Mouse (Mus musculus): Measurements from ENCODE around the gene Casp6. TPM values are rescaled to one million over a fixed set of nuclear protein-coding genes. Genes with fewer than 3 reads are reported as not detected.

Gene Casp6
- 71.4 TPM for polyA plus RNA-seq (2017; shearing (Covaris generic))

DNA sequence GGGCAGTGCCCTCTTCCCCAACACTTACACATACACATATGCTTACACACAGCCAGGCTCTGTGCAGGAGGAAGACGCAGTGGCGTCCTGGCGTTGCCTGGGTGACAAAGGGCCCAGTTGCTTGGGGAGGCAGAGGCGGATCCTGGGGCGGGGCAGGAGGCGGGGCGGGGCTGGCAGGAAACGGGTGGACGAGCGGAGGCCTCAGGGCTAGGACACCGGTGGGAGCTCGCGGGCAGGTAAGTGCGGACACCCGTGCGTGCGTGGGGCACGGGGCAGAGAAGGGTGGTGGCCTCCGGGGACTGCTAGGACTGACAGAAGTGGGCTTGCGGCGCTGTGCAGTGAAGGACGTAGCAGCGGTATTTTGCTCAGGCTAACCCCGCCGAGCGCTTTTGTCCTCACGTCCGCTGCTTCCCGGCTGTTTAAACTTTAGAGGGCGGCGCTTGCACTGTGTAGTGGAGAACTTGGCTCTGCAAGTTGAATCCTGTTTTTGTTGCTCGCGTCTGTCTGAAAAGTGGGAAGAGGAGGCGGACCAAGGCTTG lies at the start of gene Casp6:
TSS of gene Casp6 (plus strand) at position 155 of the 539 bp plus-strand sequence.

DNA sequence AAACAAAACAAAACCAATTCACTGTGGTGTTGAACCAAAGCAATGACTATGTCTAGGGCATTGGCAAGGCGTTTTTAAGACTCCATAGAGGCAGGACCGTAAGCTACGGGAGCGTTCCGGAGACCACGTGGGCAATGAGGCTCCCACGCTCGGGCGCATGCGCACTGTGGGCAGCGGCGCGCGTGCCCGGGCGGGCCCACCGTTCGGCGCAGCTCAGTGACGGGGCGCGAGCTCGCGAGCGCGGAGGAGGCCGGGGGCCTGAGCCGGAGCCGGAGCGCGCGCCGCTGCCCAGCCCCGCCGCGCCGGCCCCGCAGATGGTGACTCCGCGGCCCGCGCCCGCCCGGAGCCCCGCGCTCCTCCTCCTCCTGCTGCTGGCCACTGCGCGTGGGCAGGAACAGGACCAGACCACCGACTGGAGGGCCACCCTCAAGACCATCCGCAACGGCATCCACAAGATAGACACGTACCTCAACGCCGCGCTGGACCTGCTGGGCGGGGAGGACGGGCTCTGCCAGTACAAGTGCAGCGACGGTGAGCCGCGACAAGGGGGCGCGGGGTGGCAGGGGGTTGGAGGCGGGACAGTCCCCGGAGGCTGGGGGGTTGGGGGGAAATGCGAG lies 22.7 kb upstream of the Casp6 start, which contains the start of gene Pla2g12a:
TSS of gene Pla2g12a (plus strand) at position 202 of the 617 bp plus-strand sequence.

Other genes with a start within 250 kb of the Casp6 start
- 1.4 TPM for gene Egf, start 146.1 kb upstream of the Casp6 start, polyA plus RNA-seq (2017; shearing (Covaris generic))
- gene Lrit3, start 97.4 kb upstream of the Casp6 start, polyA plus RNA-seq (2017; shearing (Covaris generic)), result not detected
- gene Rrh, start 78.8 kb upstream of the Casp6 start, polyA plus RNA-seq (2017; shearing (Covaris generic)), result not detected
- gene Gar1, start 70.0 kb upstream of the Casp6 start, polyA plus RNA-seq (2017; shearing (Covaris generic)), result 51.0 TPM
- gene Cfi, start 65.5 kb upstream of the Casp6 start, polyA plus RNA-seq (2017; shearing (Covaris generic)), result not detected
- gene Pla2g12a, start 22.8 kb upstream of the Casp6 start, polyA plus RNA-seq (2017; shearing (Covaris generic)), result 1.9 TPM
- gene Mcub, start 68.8 kb downstream of the Casp6 start, polyA plus RNA-seq (2017; shearing (Covaris generic)), result 42.0 TPM
- gene Sec24b, start 160.1 kb downstream of the Casp6 start, polyA plus RNA-seq (2017; shearing (Covaris generic)), result 27.7 TPM
- 0.07 TPM for gene Col25a1, start 230.1 kb downstream of the Casp6 start, polyA plus RNA-seq (2017; shearing (Covaris generic))